11 mouse cellular contexts compared by ENCODE assay signal in the genomic region with DNA sequence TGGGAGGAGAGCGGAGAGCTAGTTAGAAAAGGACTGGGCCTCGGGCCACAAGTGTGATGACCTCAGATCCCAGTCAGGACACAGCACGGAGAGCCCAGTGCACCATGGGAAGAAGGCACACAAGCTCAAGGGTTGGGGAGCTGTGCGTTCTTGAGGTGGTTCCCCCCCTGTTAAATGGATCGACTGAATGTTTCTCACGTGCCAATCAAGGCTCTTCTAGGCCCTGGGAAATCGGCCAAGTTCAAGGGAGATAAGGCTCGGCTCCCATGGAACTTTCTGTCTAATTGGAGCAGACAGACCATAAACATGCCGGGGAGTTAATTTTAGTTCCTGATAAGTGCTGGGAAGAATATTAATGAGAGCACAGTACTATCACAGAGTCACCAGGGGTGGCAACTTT. TPM values are rescaled to one million over a fixed set of nuclear protein-coding genes. Genes with fewer than 3 reads are reported as not detected.
DNase-seq lines count a peak whose midpoint lies in the region; ATAC-seq and TF ChIP-seq lines count a peak whose summit lies in the region.
"Had no signal": no experiment of that assay in that cellular context is flagged by ENCODE, and none has a peak within 500 bp of the region (broad histone marks: within the 10 kb centered on the region; RNA-seq: fewer than 3 reads in every experiment).

No protein-coding gene starts in this region.

- H3K27me3 ChIP-seq in heart, embryonic 16.5 days (ENCODE audit: control insufficient read depth, insufficient read depth, low read length), result no peaks in the 10 kb centered on the region
- H3K27me3 ChIP-seq in stomach, postnatal 0 days (ENCODE audit: control insufficient read depth, insufficient read depth, low read length), result no peaks in the 10 kb centered on the region

- WGBS in heart, embryonic 16.5 days, result 18% methylated on average over 9 of the region's 9 CpGs
- WGBS in stomach, postnatal 0 days, result 43% methylated on average over 9 of the region's 9 CpGs

- H3K4me3 ChIP-seq in heart, embryonic 16.5 days (ENCODE audit: low read length), result no peak overlapping the region
- no peak overlapping the region for H3K4me3 ChIP-seq in stomach, postnatal 0 days (ENCODE audit: low read depth, low read length)
- H3K4me3 ChIP-seq: midbrain, embryonic 12.5 days had no signal

- DNase-seq in ovary, postnatal 36 days (ENCODE audit: low spot score), result peak; percentile 57
- DNase-seq in ovary, postnatal 14 days (ENCODE audit: low spot score), result no peak
- peak; percentile 65 for DNase-seq in kidney, postnatal 14 days
- DNase-seq in stomach, postnatal 0 days (ENCODE audit: low spot score), result peak; percentile 62
- DNase-seq in c-Kit-positive CD71-positive TER-119-positive erythroid progenitor cells, embryonic 14.5 days (ENCODE audit: low spot score), result no peak
- no peak for DNase-seq in layer of hippocampus, postnatal 10 days (ENCODE audit: low spot score in 2 of 2)
- DNase-seq in thymus, adult 18-20 months, result no peak

- H3K36me3 ChIP-seq in heart, embryonic 16.5 days (ENCODE audit: control insufficient read depth, insufficient read depth), result peaks cover 4% of the 10 kb centered on the region; the same call in 1 of the 2 replicates
- H3K36me3 ChIP-seq in stomach, postnatal 0 days (ENCODE audit: control insufficient read depth, insufficient read depth, low read length), result no peaks in the 10 kb centered on the region
- H3K36me3 ChIP-seq: G1E; midbrain, embryonic 12.5 days had no signal

- peak overlapping the region; percentile 37; the same call in 1 of the 2 replicates for H3K9ac ChIP-seq in heart, embryonic 16.5 days (ENCODE audit: low read length)
- no peak overlapping the region for H3K9ac ChIP-seq in stomach, postnatal 0 days (ENCODE audit: low read length)
- H3K9ac ChIP-seq: midbrain, embryonic 12.5 days had no signal

- TF ChIP-seq CTCF in stomach, postnatal 0 days (IDR thresholded peaks at IDR 0.05; ENCODE audit: low read depth), result no peak

- peak overlapping the region; percentile 27; the same call in 1 of the 2 replicates for H3K4me2 ChIP-seq in heart, embryonic 16.5 days (ENCODE audit: low read depth, low read length)
- no peak overlapping the region for H3K4me2 ChIP-seq in stomach, postnatal 0 days (replicated peaks; ENCODE audit: low read depth)
- H3K4me2 ChIP-seq: midbrain, embryonic 12.5 days had no signal

- H3K27ac ChIP-seq in heart, embryonic 16.5 days (ENCODE audit: low read length), result peak overlapping the region; percentile 94
- peak overlapping the region; percentile 56 for H3K27ac ChIP-seq in stomach, postnatal 0 days (replicated peaks)
- H3K27ac ChIP-seq: midbrain, embryonic 12.5 days had no signal

- TF ChIP-seq EP300 in stomach, postnatal 0 days (optimal IDR thresholded peaks at IDR 0.05), result no peak

- no peaks in the 10 kb centered on the region for H3K9me3 ChIP-seq in heart, embryonic 16.5 days (replicated peaks; ENCODE audit: control insufficient read depth, low read length)
- no peaks in the 10 kb centered on the region for H3K9me3 ChIP-seq in stomach, postnatal 0 days (ENCODE audit: control insufficient read depth, low read length)
- H3K9me3 ChIP-seq: G1E; midbrain, embryonic 12.5 days had no signal

- peaks cover 63% of the 10 kb centered on the region for H3K4me1 ChIP-seq in heart, embryonic 16.5 days (ENCODE audit: control insufficient read depth, insufficient read depth, low read length)
- no peaks in the 10 kb centered on the region; the same call in 1 of the 2 replicates for H3K4me1 ChIP-seq in stomach, postnatal 0 days (replicated peaks; ENCODE audit: control insufficient read depth, insufficient read depth)

- peak; percentile 86 for ATAC-seq in heart, embryonic 16.5 days (replicated peaks; ENCODE audit: extremely low read depth, insufficient read depth, low FRiP score)
- no peak for ATAC-seq in stomach, postnatal 0 days (ENCODE audit: low FRiP score, low TSS enrichment)
- ATAC-seq: inflammation-experienced regulatory T-cells, adult 6 months had no signal

RNA-seq across cellular contexts. Expression of gene Grhl3, which starts 8.0 kb away (rescaled TPM):
- 6.8 TPM in 2 replicates for polyA plus RNA-seq in heart, embryonic 16.5 days (2015; fragmentation: Nextera tagmentation; extraction: Ambion mirVana)
- 52.5 and 53.3 TPM in 2 replicates for polyA plus RNA-seq in stomach, postnatal 0 days (2015; fragmentation: Nextera tagmentation; extraction: Ambion mirVana)
- under 1 TPM; 0.30 to 0.65 TPM for total RNA-seq in layer of hippocampus, postnatal 10 days (2021)
- total RNA-seq: G1E had no signal
- polyA plus RNA-seq: G1E; inflammation-experienced regulatory T-cells, adult 6 months had no signal

Comparison
In these comparisons a context has a peak if more than half of its experiments do, and no peak if none do; other contexts are left out.
1. DNase-seq: peak in ovary, postnatal 36 days (single experiment), kidney, postnatal 14 days (single experiment) and stomach, postnatal 0 days (single experiment); none in ovary, postnatal 14 days (single experiment), c-Kit-positive CD71-positive TER-119-positive erythroid progenitor cells, embryonic 14.5 days (single experiment), layer of hippocampus, postnatal 10 days (0 of 2) and thymus, adult 18-20 months (0 of 2).